Mouse (Mus musculus) liver, adult 2 months (tissue): Measurements from ENCODE around the gene Dok5. TPM values are rescaled to one million over a fixed set of nuclear protein-coding genes. Genes with fewer than 3 reads are reported as not detected.

Source experiments
- DNase-seq: peaks from one replicate; pipeline ENCODE4 v3.0.0-alpha.2; 2011; ENCODE audit warnings: low read depth, low spot score; ENCODE audit errors: extremely low read depth
- H3K27ac ChIP-seq: fragments of 200-500 bp; replicated peaks from 2 replicates; pipeline ENCODE4 v1.5.1; 2012; ENCODE audit warnings: low read depth, mild to moderate bottlenecking, control low read depth, inconsistent platforms, low read length; ENCODE audit not compliant: insufficient read depth
- H3K27me3 ChIP-seq: fragments of 200-500 bp; 2 replicates; pipeline ENCODE4 v1.6.1; 2012; ENCODE audit warnings: mild to moderate bottlenecking, moderate library complexity, low read length, inconsistent platforms; ENCODE audit not compliant: control insufficient read depth, insufficient read depth
- H3K36me3 ChIP-seq: fragments of 200-500 bp; 2 replicates; pipeline ENCODE4 v1.6.1; 2012; ENCODE audit warnings: low read length, inconsistent platforms; ENCODE audit not compliant: control insufficient read depth, insufficient read depth
- H3K4me1 ChIP-seq: fragments of 200-500 bp; 2 replicates; pipeline ENCODE4 v1.6.1; 2011; ENCODE audit warnings: low read length; ENCODE audit not compliant: control insufficient read depth, insufficient read depth
- H3K4me3 ChIP-seq: fragments of 200-500 bp; 2 replicates; pipeline ENCODE4 v1.5.1; 2011; ENCODE audit warnings: low read depth, mild to moderate bottlenecking, control low read depth, low read length, moderate library complexity; ENCODE audit not compliant: insufficient read depth
- H3K79me2 ChIP-seq: fragments of 200-500 bp; 2 replicates; pipeline ENCODE4 v1.6.1; 2012; ENCODE audit warnings: inconsistent platforms, mild to moderate bottlenecking, low read length, moderate library complexity; ENCODE audit not compliant: control insufficient read depth, insufficient read depth
- H3K9ac ChIP-seq: fragments of 200-500 bp; 2 replicates; pipeline ENCODE4 v1.6.1; 2012; ENCODE audit warnings: low read depth, mild to moderate bottlenecking, control low read depth, inconsistent platforms, low read length
- CTCF ChIP-seq: fragments of 200-500 bp; IDR thresholded peaks from 2 replicates; pipeline ENCODE4 v1.5.1; 2011; ENCODE audit warnings: low read depth, low read length, control low read depth
- POLR2A ChIP-seq: fragments of 200-500 bp; IDR thresholded peaks from 2 replicates; pipeline ENCODE4 v1.6.1; 2011; ENCODE audit warnings: low read length, control low read depth; ENCODE audit not compliant: insufficient read depth; ENCODE audit errors: extremely low read depth
- WGBS: fragments of 180-500 bp; shearing (Covaris S2); methylation state at CpG from one replicate; pipeline ENCODE4 v1.1.7; 2018; 5-methylcytosine and 5-hydroxymethylcytosine counted together
- polyA plus RNA-seq: library from polyadenylated mRNA; depleted of rRNA; stranded (reverse); fragments of >200 nt; gene quantifications from 2 replicates; pipeline ENCODE4 v1.2.3, GENCODE M21; 2012
- total RNA-seq: library from RNA; depleted of rRNA; stranded (reverse); fragments of >200 nt; gene quantifications from 2 replicates; pipeline ENCODE4 v1.2.3, GENCODE M21; 2014

Dok5 gene
- total and polyA plus RNA-seq, 2 experiments = not detected

DNA sequence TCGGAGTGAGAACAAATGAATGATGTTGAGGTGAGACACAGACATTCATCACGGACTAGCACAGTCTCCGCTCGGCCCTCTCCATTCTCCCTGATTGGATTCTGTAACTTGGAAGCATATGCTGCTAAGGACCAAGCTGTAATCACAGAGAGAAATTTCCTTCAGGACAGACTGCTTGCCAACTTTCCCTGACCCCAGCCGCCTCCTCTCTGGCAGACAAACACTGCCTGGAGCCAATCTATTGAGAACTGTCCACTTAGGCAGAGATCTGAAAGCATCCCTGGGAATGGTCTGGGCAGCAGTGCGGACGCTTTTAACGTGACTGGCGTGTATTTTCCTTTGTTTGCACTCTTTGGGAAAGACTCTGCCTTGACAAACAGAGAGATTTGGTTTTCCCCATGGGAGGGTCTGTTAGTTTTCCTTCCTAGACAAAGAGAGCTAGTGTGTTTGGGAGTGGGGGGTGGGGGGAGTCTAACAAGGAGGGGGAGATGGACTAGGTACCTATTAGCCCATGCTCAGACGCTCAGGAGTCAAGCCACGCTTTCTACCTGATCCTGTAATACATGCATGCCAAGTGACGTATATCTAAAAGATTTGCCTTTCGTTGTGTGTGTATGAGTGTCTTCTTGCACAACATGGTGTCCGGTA lies 25.7 kb downstream of the Dok5 start:
- Histone ChIP-seq H3K36me3 (no peaks in the 10 kb centered on the region), H3K79me2 (no peaks in the 10 kb centered on the region), H3K9ac (no peak overlapping the region), H3K27ac (no peak overlapping the region), H3K4me1 (no peaks in the 10 kb centered on the region), H3K27me3 (0 out of 2 replicates have a peak, but pooled peaks cover 2% of the 10 kb centered on the region), H3K4me3 (no peak overlapping the region)
- no peak for DNase-seq
- TF ChIP-seq POLR2A (no peak), CTCF (no peak)
- WGBS = 29% methylated on average over 14 of the region's 14 CpGs

DNA sequence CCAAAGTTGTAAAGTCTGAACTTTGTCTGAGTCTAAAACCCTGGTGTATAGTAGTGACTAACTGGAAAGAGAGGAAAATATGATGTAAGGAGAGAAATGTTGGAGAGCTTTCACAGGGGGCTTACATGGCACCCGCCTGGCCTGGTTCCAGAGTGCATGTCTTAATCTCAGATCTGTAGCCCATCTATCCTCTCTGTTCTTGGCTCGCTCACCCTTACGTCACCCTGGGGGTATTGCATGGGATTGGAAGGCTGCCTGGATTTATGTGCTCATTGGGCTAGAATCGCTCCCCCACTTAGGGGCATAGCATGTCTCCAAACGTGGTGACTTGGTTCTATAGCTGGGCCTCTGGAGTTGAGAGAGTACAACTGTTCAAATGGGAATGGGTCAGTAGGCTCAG lies 26.6 kb downstream of the Dok5 start:
- Histone ChIP-seq H3K9ac (no peak overlapping the region), H3K36me3 (no peaks in the 10 kb centered on the region), H3K4me3 (no peak overlapping the region), H3K4me1 (no peaks in the 10 kb centered on the region), H3K27me3 (0 out of 2 replicates have a peak, but pooled peaks cover 2% of the 10 kb centered on the region), H3K79me2 (no peaks in the 10 kb centered on the region), H3K27ac (no peak overlapping the region)
- no peak for DNase-seq
- TF ChIP-seq CTCF (no peak), POLR2A (no peak)
- 89% methylated on average over 5 of the region's 5 CpGs for WGBS

DNA sequence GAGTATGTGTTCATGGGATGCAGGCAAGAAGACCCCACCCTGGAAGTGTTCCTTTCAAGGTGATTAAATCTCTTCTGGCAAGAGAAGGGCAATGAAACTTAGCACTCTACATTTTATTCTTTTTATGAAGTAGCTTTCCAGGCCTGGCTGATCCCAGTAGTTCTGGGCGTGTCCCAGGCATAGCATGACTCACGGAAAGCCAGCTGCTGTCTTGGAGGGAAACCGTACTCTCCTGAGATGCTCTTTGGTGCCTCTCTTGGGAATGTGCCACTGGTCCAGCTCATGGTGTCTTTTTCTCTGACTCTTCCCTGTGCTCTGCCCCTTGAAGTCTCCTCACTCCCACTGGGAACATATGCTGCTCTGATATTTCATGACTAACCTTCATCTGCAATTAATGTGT lies 33.1 kb downstream of the Dok5 start:
- Histone ChIP-seq H3K4me3 (no peak overlapping the region), H3K36me3 (no peaks in the 10 kb centered on the region), H3K27me3 (no peaks in the 10 kb centered on the region; the same call in 1 of the 2 replicates), H3K27ac (no peak overlapping the region), H3K9ac (no peak overlapping the region), H3K79me2 (no peaks in the 10 kb centered on the region), H3K4me1 (no peaks in the 10 kb centered on the region)
- 75% methylated on average over 3 of the region's 3 CpGs for WGBS
- TF ChIP-seq POLR2A (no peak), CTCF (no peak)
- no peak for DNase-seq

DNA sequence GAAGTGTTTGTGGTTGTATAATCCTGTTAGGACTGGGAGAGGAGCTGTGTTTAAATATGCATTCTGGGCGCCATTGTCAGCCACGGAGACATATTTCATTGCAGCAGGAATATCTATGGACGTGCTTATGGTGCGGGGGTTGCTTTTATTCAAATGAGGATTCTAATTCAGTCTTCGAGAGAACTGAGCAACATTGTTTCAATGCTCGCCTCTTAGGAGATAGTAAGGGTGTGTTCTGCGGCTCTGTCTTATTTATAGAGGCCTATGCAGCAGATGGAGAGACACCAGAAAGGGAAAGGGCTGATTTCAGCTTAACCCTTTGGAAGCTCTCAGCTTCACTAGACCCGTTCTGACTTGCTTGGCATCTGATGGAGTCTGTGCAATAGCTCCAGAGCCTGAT lies 35.6 kb downstream of the Dok5 start:
- no peaks in the 10 kb centered on the region; the same call in 1 of the 2 replicates for H3K27me3 ChIP-seq
- TF ChIP-seq POLR2A (no peak), CTCF (no peak)
- no peaks in the 10 kb centered on the region for H3K36me3 ChIP-seq
- no peak overlapping the region for H3K4me3 ChIP-seq
- H3K79me2 ChIP-seq = no peaks in the 10 kb centered on the region
- no peaks in the 10 kb centered on the region for H3K4me1 ChIP-seq
- no peak for DNase-seq
- 74% methylated on average over 8 of the region's 8 CpGs for whole genome bisulfite sequencing
- H3K9ac ChIP-seq = no peak overlapping the region
- H3K27ac ChIP-seq = no peak overlapping the region

DNA sequence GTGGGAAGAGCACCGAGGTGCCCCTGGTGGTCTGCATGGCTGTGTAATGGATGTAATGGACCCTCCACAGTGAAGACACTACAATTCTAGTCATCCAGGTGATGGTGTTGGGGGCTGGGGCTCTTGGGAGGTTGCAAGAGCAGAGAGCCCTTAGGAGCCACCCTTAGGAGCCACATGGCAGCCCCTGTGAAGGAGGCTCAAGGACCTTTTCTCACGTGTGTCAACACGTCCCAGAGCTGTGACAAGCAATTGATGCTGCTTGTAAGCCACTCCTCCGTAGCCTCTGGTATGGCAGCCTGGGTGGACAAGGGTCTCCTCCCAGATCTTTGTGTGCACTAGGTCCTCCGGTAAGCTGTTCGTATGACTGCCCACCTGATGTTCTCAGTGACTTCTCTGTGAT lies 37.1 kb downstream of the Dok5 start:
- WGBS = 71% methylated on average over 6 of the region's 6 CpGs
- no peak for TF ChIP-seq POLR2A
- no peak for TF ChIP-seq CTCF
- H3K27me3 ChIP-seq = no peaks in the 10 kb centered on the region; the same call in 1 of the 2 replicates
- no peak for DNase-seq
- H3K4me3 ChIP-seq = no peak overlapping the region
- no peak overlapping the region for H3K27ac ChIP-seq
- H3K79me2 ChIP-seq = no peaks in the 10 kb centered on the region
- H3K36me3 ChIP-seq = no peaks in the 10 kb centered on the region
- no peaks in the 10 kb centered on the region for H3K4me1 ChIP-seq
- no peak overlapping the region for H3K9ac ChIP-seq

DNA sequence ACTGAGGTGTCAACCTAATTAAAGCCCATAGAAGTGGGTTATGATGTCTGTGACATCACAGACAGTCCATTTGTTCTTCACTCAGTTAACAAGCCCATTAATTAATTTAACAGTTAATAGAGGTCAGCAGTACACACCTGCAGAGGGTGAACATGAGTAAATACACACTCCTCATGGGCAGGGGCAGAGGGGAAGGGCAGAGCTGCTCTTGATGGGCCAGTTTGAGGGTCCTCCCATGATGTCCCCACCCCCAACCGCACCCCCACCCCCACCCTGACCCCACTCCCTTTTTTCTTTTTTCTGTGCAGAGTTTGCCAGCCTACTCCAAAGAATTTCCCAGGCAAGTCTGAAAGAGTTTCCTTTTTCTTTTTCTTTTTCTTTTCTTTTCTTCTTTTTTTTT lies 39.9 kb downstream of the Dok5 start:
- 24% methylated on average over 1 of the region's 1 CpGs for WGBS
- no peaks in the 10 kb centered on the region for H3K4me1 ChIP-seq
- H3K9ac ChIP-seq = no peak overlapping the region
- H3K4me3 ChIP-seq = no peak overlapping the region
- TF ChIP-seq CTCF (no peak), POLR2A (no peak)
- H3K79me2 ChIP-seq = no peaks in the 10 kb centered on the region
- no peak overlapping the region for H3K27ac ChIP-seq
- H3K27me3 ChIP-seq = no peaks in the 10 kb centered on the region; the same call in 1 of the 2 replicates
- no peak for DNase-seq
- H3K36me3 ChIP-seq = no peaks in the 10 kb centered on the region
